ENCODE assay signal across 21 mouse cellular contexts in genomic region chr6:127741162-127741561, GRCm38 (mm10). TPM values are rescaled to one million over a fixed set of nuclear protein-coding genes. Genes with fewer than 3 reads are reported as not detected.
"Had no signal": no experiment of that assay in that cellular context is flagged by ENCODE, and none has a peak within 500 bp of the region (broad histone marks: within the 10 kb centered on the region; RNA-seq: fewer than 3 reads in every experiment).

No protein-coding gene starts in this region.

- H3K36me3 ChIP-seq: limb, embryonic 12.5 days; limb, embryonic 15.5 days had no signal

- H3K9ac ChIP-seq: limb, embryonic 12.5 days; limb, embryonic 15.5 days; liver, embryonic 14.5 days; liver, postnatal 0 days had no signal

- ATAC-seq: intestine, postnatal 0 days; liver, postnatal 0 days had no signal

- H3K27ac ChIP-seq: limb, embryonic 12.5 days; limb, embryonic 15.5 days; liver, embryonic 14.5 days; macrophage had no signal

- H3K4me1 ChIP-seq: limb, embryonic 12.5 days; limb, embryonic 15.5 days had no signal

- H3K4me2 ChIP-seq: limb, embryonic 12.5 days; limb, embryonic 15.5 days; liver, embryonic 11.5 days had no signal

- H3K4me3 ChIP-seq: limb, embryonic 12.5 days; limb, embryonic 15.5 days; myocyte had no signal

- DNase-seq: kidney, adult 2 months; kidney, postnatal 10 days; kidney, postnatal 4 days; liver, postnatal 0 days; midbrain, embryonic 14.5 days; right cerebral cortex, adult 18-20 months; right cerebral cortex, postnatal 14 days; right cerebral cortex, postnatal 4 days; thymus, postnatal 25 days had no signal

- H3K9me3 ChIP-seq: limb, embryonic 12.5 days; limb, embryonic 15.5 days had no signal

- H3K27me3 ChIP-seq: limb, embryonic 12.5 days; limb, embryonic 15.5 days had no signal

RNA-seq across cellular contexts. Expression of gene Prmt8, which starts 28.1 kb away (rescaled TPM):
- total RNA-seq: megakaryocyte, adult 5-6 weeks; monocyte, adult 5-6 weeks had no signal
- polyA plus RNA-seq: kidney, adult 2 months; kidney, embryonic 14.5 days; liver, postnatal 0 days; lung, embryonic 16.5 days; macrophage; myocyte; thymus, postnatal 0 days had no signal
